Mouse (Mus musculus) kidney, adult 2 months (tissue): ENCODE measurements around the gene Trmt10b.

Experiments used
- CTCF ChIP-seq: fragments of 200-500 bp; conservative IDR thresholded peaks from 2 replicates; pipeline ENCODE4 v1.5.1; 2011; ENCODE audit warnings: low read depth, mild to moderate bottlenecking, control low read depth, low read length, moderate library complexity, mixed read lengths; ENCODE audit not compliant: insufficient read depth, insufficient read length
- POLR2A ChIP-seq: fragments of 200-500 bp; IDR thresholded peaks from one replicate; pipeline ENCODE4 v1.6.1; 2011; ENCODE audit warnings: low read depth, low read length, control low read depth

GRCm38 (mm10) chr4:45287906-45288305 is 9.0 kb upstream of the Trmt10b start:
- TF ChIP-seq POLR2A (no peak), CTCF (no peak)
